Mouse (Mus musculus) forebrain, embryonic 16.5 days (tissue): ENCODE measurements at regions not wholly inside any gene's neighbourhood (a gene's known extent, or its start where the extent isn't known, plus 50 kb on each side); places are given as distances from the start of the nearest gene placed in this dataset.

Source experiments
- ATAC-seq: fragments of 200-750 bp; cut with Nextera tagmentation; 2 replicates; pipeline ENCODE4 v1.8.0; 2017; ENCODE audit warnings: mild to moderate bottlenecking, moderate library complexity
- H3K27ac ChIP-seq: fragments of 300-500 bp; sonication (generic); 2 replicates; pipeline ENCODE4 v1.5.1; 2014; ENCODE audit warnings: low read length, control low read depth
- H3K27me3 ChIP-seq: fragments of 300-500 bp; sonication (generic); replicated peaks from 2 replicates; pipeline ENCODE4 v1.6.1; 2014; ENCODE audit warnings: low read length; ENCODE audit not compliant: control insufficient read depth, insufficient read depth
- H3K36me3 ChIP-seq: fragments of 300-500 bp; sonication (generic); 2 replicates; pipeline ENCODE4 v1.6.1; 2014; ENCODE audit not compliant: control insufficient read depth, insufficient read depth
- H3K4me1 ChIP-seq: fragments of 300-500 bp; sonication (generic); replicated peaks from 2 replicates; pipeline ENCODE4 v1.6.1; 2014; ENCODE audit warnings: low read length; ENCODE audit not compliant: control insufficient read depth, insufficient read depth
- H3K4me2 ChIP-seq: fragments of 300-500 bp; sonication (generic); 2 replicates; pipeline ENCODE4 v1.6.1; 2014; ENCODE audit warnings: mild to moderate bottlenecking, low read length, control low read depth
- H3K4me3 ChIP-seq: fragments of 300-500 bp; sonication (generic); replicated peaks from 2 replicates; pipeline ENCODE4 v1.5.1; 2014; ENCODE audit warnings: mild to moderate bottlenecking, low read length, control low read depth
- H3K9ac ChIP-seq: fragments of 300-500 bp; sonication (generic); replicated peaks from 2 replicates; pipeline ENCODE4 v1.6.1; 2014; ENCODE audit warnings: low read depth, low read length, control low read depth
- H3K9me3 ChIP-seq: fragments of 300-500 bp; sonication (generic); 2 replicates; pipeline ENCODE4 v1.6.1; 2016; ENCODE audit warnings: low read length; ENCODE audit not compliant: control insufficient read depth
- WGBS: fragments of 180-500 bp; shearing (Covaris S2); extraction: QIAGEN DNeasy Blood & Tissue Kit; methylation state at CpG from one replicate; pipeline ENCODE4 v1.1.7; 2014; 5-methylcytosine and 5-hydroxymethylcytosine counted together

DNA sequence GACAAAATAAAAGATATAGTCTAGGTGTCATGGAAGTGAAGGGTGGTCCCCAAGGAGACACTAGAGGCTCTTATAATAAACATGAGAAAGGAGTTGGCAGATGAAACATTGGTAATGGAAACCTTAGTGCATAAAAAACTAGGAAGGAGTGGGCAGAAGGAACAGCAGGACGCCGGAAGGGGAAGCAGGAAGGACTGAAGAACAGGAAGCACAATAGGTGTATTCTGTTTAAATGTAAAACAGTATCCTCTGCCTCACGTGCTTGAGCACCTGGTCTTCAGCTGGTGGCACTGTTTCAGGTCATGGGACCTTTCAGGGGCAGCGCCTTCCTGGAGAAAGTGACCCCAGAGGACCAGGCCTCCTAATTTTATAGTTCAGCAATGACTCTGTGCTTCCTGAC is 310.6 kb downstream of the Jrkl start:
- no peak for ATAC-seq
- no peaks in the 10 kb centered on the region for H3K4me1 ChIP-seq
- no peaks in the 10 kb centered on the region for H3K27me3 ChIP-seq
- 87% methylated on average over 4 of the region's 4 CpGs for WGBS
- H3K36me3 ChIP-seq, result no peaks in the 10 kb centered on the region
- H3K9me3 ChIP-seq, result no peaks in the 10 kb centered on the region
- no peak overlapping the region for H3K4me3 ChIP-seq
- no peak overlapping the region for H3K4me2 ChIP-seq
- no peak overlapping the region for H3K9ac ChIP-seq
- no peak overlapping the region for H3K27ac ChIP-seq

DNA sequence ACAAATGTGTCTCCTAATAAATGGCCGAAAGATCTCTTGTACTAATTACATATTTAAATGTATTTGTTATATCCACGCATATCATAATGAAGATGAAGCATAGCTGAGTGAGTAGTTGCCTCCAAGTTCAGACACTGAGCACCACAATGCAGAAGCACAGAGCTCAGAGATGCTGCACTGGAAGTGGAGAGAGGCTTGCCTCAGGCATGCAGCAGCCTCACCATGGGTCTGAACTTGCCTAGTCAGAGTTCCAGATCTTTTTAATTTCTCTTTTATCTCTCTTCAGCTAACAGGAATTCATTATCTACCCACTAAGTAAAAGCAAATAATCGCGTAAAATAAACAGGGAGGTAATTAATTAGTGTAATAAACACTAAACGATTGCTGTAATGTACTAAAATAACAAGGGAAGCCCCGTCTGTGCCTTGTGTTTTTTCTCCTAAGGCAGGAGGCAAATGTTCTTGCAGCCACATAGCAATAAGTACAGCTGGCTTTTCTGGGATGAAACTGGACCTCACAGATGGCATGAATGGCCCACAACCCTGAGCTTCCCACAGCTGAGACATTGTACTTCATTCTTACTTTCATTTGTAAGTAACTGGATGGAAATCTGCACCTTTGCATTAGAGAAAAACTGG is 320.0 kb downstream of the Jrkl start:
- Histone ChIP-seq H3K4me3 (no peak overlapping the region), H3K36me3 (no peaks in the 10 kb centered on the region), H3K9ac (no peak overlapping the region), H3K4me2 (no peak overlapping the region), H3K9me3 (no peaks in the 10 kb centered on the region), H3K4me1 (no peaks in the 10 kb centered on the region), H3K27ac (no peak overlapping the region), H3K27me3 (no peaks in the 10 kb centered on the region)
- ATAC-seq, result no peak
- 55% methylated on average over 6 of the region's 6 CpGs for WGBS

- Histone ChIP-seq H3K9me3 (no peaks in the 10 kb centered on the region), H3K27me3 (no peaks in the 10 kb centered on the region), H3K36me3 (no peaks in the 10 kb centered on the region), H3K9ac (no peak overlapping the region), H3K4me2 (no peak overlapping the region), H3K4me1 (0 out of 2 replicates have a peak, but pooled peaks cover 4% of the 10 kb centered on the region), H3K27ac (no peak overlapping the region), H3K4me3 (no peak overlapping the region)
- 32% methylated on average over 3 of the region's 3 CpGs for WGBS
- 0 out of 2 replicates have a peak, but pooled peaks have one; percentile 40 for ATAC-seq
These were observed 344.9 kb downstream of the Jrkl start for GRCm38 (mm10) chr9:12900726-12901125.

DNA sequence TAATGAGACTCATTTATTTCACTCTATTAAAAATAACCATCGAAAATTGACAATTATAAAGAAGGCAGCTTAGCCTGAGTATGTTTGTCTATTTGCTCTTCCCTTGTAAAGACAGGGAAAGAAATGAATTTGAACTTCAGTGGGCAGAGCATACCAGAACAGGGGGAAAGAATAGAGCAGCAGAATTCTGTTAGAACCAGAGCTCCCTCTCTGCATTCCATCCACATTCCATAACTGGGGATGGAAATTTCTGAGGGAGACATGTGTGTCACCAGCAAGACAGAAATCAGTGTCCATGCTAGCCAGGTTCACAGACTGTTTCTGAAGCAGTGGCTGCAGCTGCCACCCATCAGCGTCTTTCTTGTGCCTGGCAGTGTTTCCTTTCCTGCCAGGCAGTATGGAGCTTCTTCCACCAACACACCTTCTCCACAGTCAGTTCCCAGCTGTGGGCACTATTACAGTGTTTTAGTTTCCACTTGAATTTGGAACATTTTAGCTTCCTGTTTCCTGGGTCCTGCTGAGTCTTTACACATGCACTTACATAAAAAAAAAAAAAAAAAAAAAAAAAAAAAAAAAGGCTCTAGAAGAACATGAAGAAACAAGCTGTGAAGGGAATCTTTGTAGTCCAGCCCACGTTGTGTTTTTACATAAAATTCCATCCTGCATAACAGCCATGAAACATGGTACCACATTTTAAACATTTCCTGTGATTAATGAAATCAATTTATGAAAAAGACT is 365.7 kb downstream of the Jrkl start:
- Histone ChIP-seq H3K4me1 (no peaks in the 10 kb centered on the region), H3K36me3 (no peaks in the 10 kb centered on the region), H3K9me3 (no peaks in the 10 kb centered on the region), H3K27ac (no peak overlapping the region), H3K4me2 (no peak overlapping the region), H3K27me3 (no peaks in the 10 kb centered on the region), H3K9ac (no peak overlapping the region), H3K4me3 (no peak overlapping the region)
- ATAC-seq, result no peak
- WGBS, result 70% methylated on average over 3 of the region's 3 CpGs

DNA sequence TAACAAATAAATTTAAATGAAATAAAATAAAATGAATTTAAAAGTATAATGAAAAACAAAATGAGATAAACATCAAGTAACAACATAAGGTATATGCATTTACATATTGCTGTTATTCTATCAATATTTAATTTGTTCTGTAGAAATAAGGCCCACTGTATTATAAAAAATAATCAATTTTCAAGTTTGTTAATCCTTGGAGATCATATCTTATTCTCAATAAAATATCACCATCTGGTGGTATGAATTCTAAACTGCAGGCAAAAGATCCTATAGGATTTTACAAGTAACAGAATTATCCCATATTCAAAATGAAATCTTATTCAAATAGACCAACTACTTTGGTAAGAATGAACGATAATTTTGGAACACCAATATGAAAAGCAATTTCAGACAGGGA is 369.1 kb downstream of the Jrkl start:
- ATAC-seq, result no peak
- H3K4me3 ChIP-seq, result no peak overlapping the region
- 60% methylated on average over 1 of the region's 1 CpGs for WGBS

DNA sequence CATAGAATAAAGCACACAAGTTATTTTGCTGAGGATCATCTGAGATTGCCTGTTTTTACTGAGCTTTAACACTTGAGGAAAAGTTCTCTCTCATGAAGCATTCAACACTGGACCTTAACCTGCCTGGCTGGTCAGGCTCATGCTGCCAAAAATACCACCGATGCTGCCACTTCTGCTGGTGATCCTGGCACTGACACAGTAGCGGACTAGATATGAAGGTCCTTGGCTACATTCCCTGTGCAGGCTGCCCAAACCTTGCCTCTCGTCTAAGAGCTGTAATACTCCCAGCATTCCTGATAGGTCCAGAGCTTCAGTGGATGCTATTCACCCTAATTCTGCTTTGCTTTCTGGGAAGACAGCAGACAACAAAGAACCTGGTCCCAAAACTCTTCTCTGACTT is 374.7 kb downstream of the Jrkl start:
- no peak for ATAC-seq
- no peaks in the 10 kb centered on the region for H3K36me3 ChIP-seq
- H3K4me2 ChIP-seq, result no peak overlapping the region
- no peak overlapping the region for H3K9ac ChIP-seq
- no peaks in the 10 kb centered on the region for H3K27me3 ChIP-seq
- 88% methylated on average over 3 of the region's 3 CpGs for WGBS
- no peaks in the 10 kb centered on the region for H3K4me1 ChIP-seq
- no peak overlapping the region for H3K27ac ChIP-seq
- no peaks in the 10 kb centered on the region for H3K9me3 ChIP-seq
- no peak overlapping the region for H3K4me3 ChIP-seq

More for the DNA sequence above, 369.1 kb downstream of the Jrkl start:
- Histone ChIP-seq H3K4me1 (no peaks in the 10 kb centered on the region), H3K9me3 (no peaks in the 10 kb centered on the region), H3K4me2 (no peak overlapping the region), H3K27me3 (no peaks in the 10 kb centered on the region), H3K36me3 (no peaks in the 10 kb centered on the region), H3K27ac (no peak overlapping the region), H3K9ac (no peak overlapping the region)
